Mouse (Mus musculus) G1E (cell line): ENCODE data around the gene Krtap19-1. TPM values are rescaled to one million over a fixed set of nuclear protein-coding genes. Genes with fewer than 3 reads are reported as not detected.

Source experiments
- ATAC-seq: 2 replicates; pipeline ENCODE4 v1.8.0; 2016; ENCODE audit warnings: mild to moderate bottlenecking; ENCODE audit not compliant: insufficient number of reproducible peaks, poor library complexity, low FRiP score, severe bottlenecking; ENCODE audit errors: extremely low read depth
- DNase-seq: peaks from one replicate; pipeline ENCODE4 v3.0.0; 2012; ENCODE audit warnings: low spot score
- H3K27me3 ChIP-seq: 2 replicates; pipeline ENCODE4 v1.6.1; 2012; ENCODE audit warnings: mild to moderate bottlenecking, low read length, inconsistent platforms; ENCODE audit not compliant: insufficient read depth
- H3K36me3 ChIP-seq: replicated peaks from 2 replicates; pipeline ENCODE3; 2012; ENCODE audit warnings: mild to moderate bottlenecking, inconsistent platforms
- H3K4me1 ChIP-seq: 2 replicates; pipeline ENCODE4 v1.6.1; 2012; ENCODE audit warnings: low read depth, low read length, inconsistent platforms, mixed read lengths; ENCODE audit not compliant: insufficient read depth
- H3K4me3 ChIP-seq: 2 replicates; pipeline ENCODE4 v1.5.1; 2012; ENCODE audit warnings: low read depth, mild to moderate bottlenecking, inconsistent platforms, low read length, moderate library complexity, mixed read lengths
- H3K9me3 ChIP-seq: replicated peaks from 2 replicates; pipeline ENCODE4 v1.6.1; 2012; ENCODE audit warnings: inconsistent platforms
- CTCF ChIP-seq: IDR thresholded peaks from 2 replicates; pipeline ENCODE4 v1.5.1; 2012; ENCODE audit warnings: low read depth, low read length, inconsistent platforms, mixed read lengths
- GATA1 ChIP-seq: IDR thresholded peaks from 2 replicates; pipeline ENCODE4 v1.6.1; 2012; ENCODE audit warnings: borderline replicate concordance, low read length, inconsistent platforms, mixed read lengths
- GATA2 ChIP-seq: IDR thresholded peaks from 2 replicates; pipeline ENCODE4 v1.6.1; 2012; ENCODE audit warnings: low read depth, low read length, inconsistent platforms, borderline replicate concordance
- POLR2AphosphoS5 ChIP-seq: IDR thresholded peaks from 2 replicates; pipeline ENCODE4 v1.6.1; 2012; ENCODE audit warnings: low read depth, low read length, inconsistent platforms; ENCODE audit not compliant: insufficient replicate concordance
- TAL1 ChIP-seq: conservative IDR thresholded peaks from 2 replicates; pipeline ENCODE4 v1.6.1; 2012; ENCODE audit warnings: low read depth, low read length, inconsistent platforms, mixed read lengths
- polyA plus RNA-seq: library from polyadenylated mRNA; stranded (reverse); fragments of >175 nt; gene quantifications from 2 replicates; pipeline ENCODE4 v1.2.3, GENCODE M21; 2012
- total RNA-seq, 2 experiments: library from RNA; stranded (forward) in 1 of 2; stranded (reverse) in 1 of 2; fragments of 200-1000 nt in 1 of 2; fragments of >200 nt in 1 of 2; fragmentation: Nextera tagmentation in 1 of 2; gene quantifications; 2 replicates each; pipeline ENCODE4 v1.2.3; 2014 to 2017

The Krtap19-1 gene
- total and polyA plus RNA-seq, 3 experiments: not detected

DNA sequence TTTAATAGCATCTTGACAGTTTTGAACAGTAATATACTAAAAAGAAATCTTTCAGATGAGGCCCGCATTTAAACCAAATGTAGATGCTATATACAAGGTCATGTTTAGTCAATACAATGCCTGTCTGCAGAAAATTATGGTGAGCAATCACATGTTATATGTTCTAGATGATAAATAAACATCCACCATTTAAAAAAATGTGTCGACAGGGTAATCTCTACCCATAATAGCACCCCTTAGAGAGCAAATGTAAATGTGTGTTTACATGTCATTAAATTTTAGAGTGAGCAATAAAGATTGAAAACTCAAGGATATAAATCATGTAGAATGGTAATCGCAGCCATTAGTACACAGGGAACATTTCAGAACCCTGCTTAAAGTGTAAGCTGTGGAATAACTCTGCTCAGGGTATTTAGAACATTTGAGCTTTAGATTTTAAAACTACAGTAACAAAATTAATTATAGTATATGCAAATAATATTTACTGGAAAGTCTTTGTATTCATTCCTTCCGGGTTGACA is 4.3 kb downstream of the Krtap19-1 start:
- DNase-seq (no peak), ATAC-seq (no peak)
- Histone ChIP-seq H3K4me3 (no peak overlapping the region), H3K9me3 (peaks cover 4% of the 10 kb centered on the region; the same call in 1 of the 2 replicates), H3K4me1 (no peaks in the 10 kb centered on the region), H3K36me3 (no peaks in the 10 kb centered on the region), H3K27me3 (no peaks in the 10 kb centered on the region)
- TF ChIP-seq GATA1: no peak
- TF ChIP-seq TAL1: no peak
- TF ChIP-seq CTCF: no peak
- no peak for TF ChIP-seq GATA2
- no peak for TF ChIP-seq POLR2AphosphoS5

DNA sequence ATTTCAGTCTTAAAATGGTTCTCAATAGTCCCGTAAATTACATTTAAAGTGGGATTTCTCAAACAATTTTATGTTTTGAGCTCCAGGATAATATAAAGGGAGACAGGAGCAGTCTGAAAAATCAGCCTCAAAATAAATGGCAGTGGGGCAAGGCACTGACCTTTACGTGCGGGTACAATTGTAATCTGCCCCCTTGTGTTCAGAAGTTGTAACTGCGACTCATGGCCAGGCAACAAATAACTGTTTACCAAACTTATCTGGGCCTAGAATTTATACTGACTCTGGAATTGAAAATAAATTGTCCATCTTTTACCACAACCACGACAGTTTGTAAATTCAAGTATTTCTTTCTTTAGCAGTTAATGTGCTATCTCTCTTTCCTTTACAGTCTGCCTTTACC is 17.8 kb downstream of the Krtap19-1 start:
- peak; percentile 41 for TF ChIP-seq CTCF
- no peak for TF ChIP-seq GATA1
- no peak for ATAC-seq

DNA sequence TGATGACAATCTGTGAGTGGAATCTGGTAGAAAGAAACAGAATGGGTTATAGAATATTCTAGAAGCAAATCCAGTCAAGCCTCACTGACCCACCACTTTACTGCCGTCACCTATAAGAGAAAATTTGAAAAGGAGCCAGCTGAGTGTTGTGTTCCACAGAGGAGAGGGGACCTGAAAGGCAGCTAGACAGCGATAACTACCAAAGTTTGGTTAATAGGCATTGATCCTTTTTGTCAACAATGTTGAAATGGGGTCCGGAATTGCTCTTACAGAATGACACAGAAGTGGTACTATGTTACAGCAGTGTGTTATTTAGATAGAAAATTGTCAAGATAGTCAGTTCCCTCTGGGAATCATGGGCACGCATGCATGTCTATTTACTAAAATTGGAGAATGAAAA is 20.7 kb downstream of the Krtap19-1 start:
- no peaks in the 10 kb centered on the region for H3K4me1 ChIP-seq
- DNase-seq (no peak), ATAC-seq (no peak)
- H3K4me3 ChIP-seq: no peak overlapping the region
- H3K36me3 ChIP-seq: no peaks in the 10 kb centered on the region
- H3K27me3 ChIP-seq: no peaks in the 10 kb centered on the region
- H3K9me3 ChIP-seq: peaks cover 8% of the 10 kb centered on the region
- TF ChIP-seq POLR2AphosphoS5 (no peak), CTCF (no peak), GATA2 (no peak), TAL1 (no peak), GATA1 (no peak)

More for the DNA sequence above, 17.8 kb downstream of the Krtap19-1 start:
- Histone ChIP-seq H3K27me3 (no peaks in the 10 kb centered on the region), H3K4me1 (no peaks in the 10 kb centered on the region), H3K4me3 (no peak overlapping the region), H3K36me3 (no peaks in the 10 kb centered on the region), H3K9me3 (peaks cover 5% of the 10 kb centered on the region)
- no peak for DNase-seq

DNA sequence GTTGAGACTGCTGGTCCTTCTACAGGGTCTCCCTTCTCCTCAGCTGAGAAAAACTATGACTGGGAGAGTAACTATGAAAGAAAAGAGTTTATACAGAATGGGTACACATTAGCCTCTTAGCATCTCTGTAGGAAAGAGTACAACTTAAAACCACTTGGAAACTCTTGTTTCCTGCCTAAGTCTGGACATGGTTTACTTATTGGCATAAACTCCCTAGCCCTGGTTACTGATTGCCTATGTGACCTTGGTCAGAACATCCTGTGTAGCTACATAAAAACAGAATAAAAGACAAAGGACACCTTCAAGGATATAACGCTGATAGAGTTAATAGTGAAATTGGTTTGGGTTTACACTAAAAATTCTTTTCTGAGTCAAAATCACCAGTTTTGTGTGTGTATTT is 21.8 kb downstream of the Krtap19-1 start:
- TF ChIP-seq GATA2: no peak
- no peak for TF ChIP-seq CTCF
- TF ChIP-seq TAL1: no peak
- no peak for TF ChIP-seq POLR2AphosphoS5
- TF ChIP-seq GATA1: no peak
- H3K4me3 ChIP-seq: no peak overlapping the region
- H3K9me3 ChIP-seq: peaks cover 13% of the 10 kb centered on the region
- H3K27me3 ChIP-seq: no peaks in the 10 kb centered on the region
- ATAC-seq: no peak
- H3K36me3 ChIP-seq: no peaks in the 10 kb centered on the region
- DNase-seq: no peak
- no peaks in the 10 kb centered on the region for H3K4me1 ChIP-seq

GRCm38 (mm10) chr16:88826978-88827377 is 42.2 kb downstream of the Krtap19-1 start:
- DNase-seq (no peak), ATAC-seq (no peak)
- Histone ChIP-seq H3K4me1 (no peaks in the 10 kb centered on the region), H3K9me3 (peaks cover 12% of the 10 kb centered on the region), H3K36me3 (no peaks in the 10 kb centered on the region), H3K27me3 (no peaks in the 10 kb centered on the region), H3K4me3 (no peak overlapping the region)
- no peak for TF ChIP-seq CTCF
- no peak for TF ChIP-seq GATA1
- no peak for TF ChIP-seq GATA2
- TF ChIP-seq TAL1: no peak
- no peak for TF ChIP-seq POLR2AphosphoS5

- no peak for ATAC-seq
These were observed 43.0 kb downstream of the Krtap19-1 start, which contains the start of gene Krtap14 for GRCm38 (mm10) chr16:88826095-88826652. TSS of gene Krtap14 (minus strand) at chr16:88826145.

GRCm38 (mm10) chr16:88823736-88824135 is 45.5 kb downstream of the Krtap19-1 start:
- H3K4me1 ChIP-seq: no peaks in the 10 kb centered on the region
- H3K27me3 ChIP-seq: no peaks in the 10 kb centered on the region
- H3K36me3 ChIP-seq: no peaks in the 10 kb centered on the region
- DNase-seq: no peak
- TF ChIP-seq GATA1 (no peak), TAL1 (no peak), CTCF (no peak), POLR2AphosphoS5 (no peak)
- H3K9me3 ChIP-seq: peaks cover 14% of the 10 kb centered on the region
- no peak overlapping the region for H3K4me3 ChIP-seq
- no peak for ATAC-seq

More at GRCm38 (mm10) chr16:88826095-88826652, 43.0 kb downstream of the Krtap19-1 start, which contains the start of gene Krtap14:
- peaks cover 12% of the 10 kb centered on the region for H3K9me3 ChIP-seq
- H3K4me3 ChIP-seq: no peak within 1 kb of the TSS
- DNase-seq: no peak
- no peak for TF ChIP-seq GATA2
- TF ChIP-seq GATA1: no peak
- no peak for TF ChIP-seq CTCF
- H3K36me3 ChIP-seq: no peaks in the 10 kb centered on the region
- H3K27me3 ChIP-seq: no peaks in the 10 kb centered on the region
- H3K4me1 ChIP-seq: no peaks in the 10 kb centered on the region
